9 mouse cellular contexts compared by ENCODE assay signal in the genomic region with DNA sequence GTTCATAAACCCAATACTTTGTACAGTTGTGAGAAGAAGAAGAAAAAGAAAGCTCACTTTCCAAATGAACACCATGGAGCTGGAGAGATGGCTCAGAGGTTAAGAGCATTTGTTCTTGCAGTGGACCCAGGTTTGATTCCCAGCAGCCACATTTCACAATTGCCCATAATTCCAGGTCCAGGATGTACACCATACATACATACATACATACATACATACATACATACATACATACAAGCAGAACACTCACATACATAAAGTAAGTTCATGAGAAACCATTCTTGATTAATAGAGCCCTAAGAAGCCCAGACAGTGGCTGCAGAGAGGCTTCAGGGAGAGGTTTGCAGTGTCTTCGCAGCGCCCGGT. TPM values are rescaled to one million over a fixed set of nuclear protein-coding genes. Genes with fewer than 3 reads are reported as not detected.
DNase-seq lines count a peak whose midpoint lies in the region; ATAC-seq and TF ChIP-seq lines count a peak whose summit lies in the region.
"Had no signal": no experiment of that assay in that cellular context is flagged by ENCODE, and none has a peak within 500 bp of the region (broad histone marks: within the 10 kb centered on the region; RNA-seq: fewer than 3 reads in every experiment).

No protein-coding gene starts in this region.

- H3K4me1 ChIP-seq in heart, embryonic 15.5 days (replicated peaks): peaks cover 10% of the 10 kb centered on the region; the same call in 1 of the 2 replicates
- H3K4me1 ChIP-seq in bone marrow, adult 2 months (ENCODE audit: control insufficient read depth, insufficient read depth, low read length): no peaks in the 10 kb centered on the region; the same call in 1 of the 2 replicates
- no peaks in the 10 kb centered on the region for H3K4me1 ChIP-seq in hindbrain, embryonic 14.5 days (replicated peaks; ENCODE audit: control insufficient read depth, insufficient read depth, low read length)
- H3K4me1 ChIP-seq in midbrain, embryonic 15.5 days: peaks cover 7% of the 10 kb centered on the region

- no peak for DNase-seq in heart, adult 9 months (ENCODE audit: low spot score in 2 of 2)
- peak; percentile 24 for DNase-seq in hindbrain, embryonic 14.5 days (ENCODE audit: low spot score)
- no peak for DNase-seq in cerebellum, adult 8-10 months
- DNase-seq in gastrocnemius, adult 8-10 months (ENCODE audit: low spot score in 2 of 2): no peak
- no peak for DNase-seq in urinary bladder, postnatal 10 days (ENCODE audit: low spot score)

- no peaks in the 10 kb centered on the region for H3K36me3 ChIP-seq in heart, embryonic 15.5 days
- no peaks in the 10 kb centered on the region for H3K36me3 ChIP-seq in hindbrain, embryonic 14.5 days (replicated peaks; ENCODE audit: control insufficient read depth, insufficient read depth)
- no peaks in the 10 kb centered on the region for H3K36me3 ChIP-seq in midbrain, embryonic 15.5 days (replicated peaks)

- no peak for ATAC-seq in heart, embryonic 15.5 days (replicated peaks; ENCODE audit: insufficient number of reproducible peaks, insufficient read depth, low FRiP score, low read depth)
- ATAC-seq in hindbrain, embryonic 14.5 days (ENCODE audit: low FRiP score): no peak
- ATAC-seq in midbrain, embryonic 15.5 days (replicated peaks): no peak

- peak overlapping the region; percentile 93 for H3K9ac ChIP-seq in heart, embryonic 15.5 days
- peak overlapping the region; percentile 84 for H3K9ac ChIP-seq in hindbrain, embryonic 14.5 days
- H3K9ac ChIP-seq in midbrain, embryonic 15.5 days: peak overlapping the region; percentile 83

- WGBS in heart, embryonic 15.5 days: 2% methylated on average over 3 of the region's 3 CpGs
- 2% methylated on average over 3 of the region's 3 CpGs for WGBS in bone marrow, adult 2 months
- WGBS in hindbrain, embryonic 14.5 days: 5% methylated on average over 3 of the region's 3 CpGs
- WGBS in midbrain, embryonic 15.5 days: 0% methylated on average over 3 of the region's 3 CpGs

- peak overlapping the region; percentile 78 for H3K4me2 ChIP-seq in heart, embryonic 15.5 days
- peak overlapping the region; percentile 65 for H3K4me2 ChIP-seq in hindbrain, embryonic 14.5 days (replicated peaks)
- H3K4me2 ChIP-seq in midbrain, embryonic 15.5 days: peak overlapping the region; percentile 69

- TF ChIP-seq POLR2A in bone marrow, adult 2 months (IDR thresholded peaks at IDR 0.05; ENCODE audit: borderline replicate concordance, control insufficient read depth, low read depth, low read length): no peak

- H3K27me3 ChIP-seq in heart, embryonic 15.5 days: no peaks in the 10 kb centered on the region
- no peaks in the 10 kb centered on the region for H3K27me3 ChIP-seq in hindbrain, embryonic 14.5 days (ENCODE audit: control insufficient read depth, insufficient read depth, low read length)
- H3K27me3 ChIP-seq in midbrain, embryonic 15.5 days (replicated peaks): no peaks in the 10 kb centered on the region
- H3K27me3 ChIP-seq: Patski had no signal

- peak overlapping the region; percentile 79 for H3K4me3 ChIP-seq in heart, embryonic 15.5 days
- peak overlapping the region; percentile 79 for H3K4me3 ChIP-seq in bone marrow, adult 2 months (replicated peaks; ENCODE audit: control insufficient read depth, low read depth, low read length)
- H3K4me3 ChIP-seq in hindbrain, embryonic 14.5 days (replicated peaks; ENCODE audit: low read length): peak overlapping the region; percentile 83
- peak overlapping the region; percentile 89 for H3K4me3 ChIP-seq in midbrain, embryonic 15.5 days

- no peaks in the 10 kb centered on the region for H3K9me3 ChIP-seq in heart, embryonic 15.5 days (replicated peaks)
- H3K9me3 ChIP-seq in hindbrain, embryonic 14.5 days (ENCODE audit: control insufficient read depth, low read length): no peaks in the 10 kb centered on the region
- H3K9me3 ChIP-seq in midbrain, embryonic 15.5 days: no peaks in the 10 kb centered on the region

- TF ChIP-seq CTCF in bone marrow, adult 2 months (IDR thresholded peaks at IDR 0.05; ENCODE audit: control insufficient read depth, insufficient read depth, low read length): no peak

- H3K27ac ChIP-seq in heart, embryonic 15.5 days: peak overlapping the region; percentile 88
- H3K27ac ChIP-seq in bone marrow, adult 2 months (ENCODE audit: control insufficient read depth, insufficient read depth, low read depth, low read length, poor library complexity): peak overlapping the region; percentile 75; the same call in 1 of the 2 replicates
- peak overlapping the region; percentile 78 for H3K27ac ChIP-seq in hindbrain, embryonic 14.5 days
- peak overlapping the region; percentile 88 for H3K27ac ChIP-seq in midbrain, embryonic 15.5 days

RNA-seq across cellular contexts. Expression of a gene that starts 0.4 kb away (rescaled TPM):
- polyA plus RNA-seq in heart, embryonic 15.5 days (2015; fragmentation: Nextera tagmentation; extraction: Ambion mirVana): 8.0 and 10.9 TPM in 2 replicates
- 1.9 TPM in 1 of 2 replicates, not detected in the other for polyA plus RNA-seq in bone marrow, adult 2 months (2011; ENCODE audit: insufficient read depth, insufficient read length, low replicate concordance, missing spikeins)
- 13.7 and 17.2 TPM in 2 replicates for polyA plus RNA-seq in hindbrain, embryonic 14.5 days (2014; fragmentation: Nextera tagmentation; extraction: Ambion mirVana)
- polyA plus RNA-seq in midbrain, embryonic 15.5 days (2015; fragmentation: Nextera tagmentation; extraction: Ambion mirVana): 14.6 and 16.0 TPM in 2 replicates
- 10 to 100 TPM; 22.0 to 28.8 (median 24.8) TPM for total RNA-seq in gastrocnemius, adult 8-10 months (2022)

RNA-seq across cellular contexts. Expression of a gene that starts 13.4 kb away (rescaled TPM):
- polyA plus RNA-seq in heart, embryonic 15.5 days (2015; fragmentation: Nextera tagmentation; extraction: Ambion mirVana): 12.7 and 16.0 TPM in 2 replicates
- 9.1 and 16.1 TPM in 2 replicates for polyA plus RNA-seq in bone marrow, adult 2 months (2011; ENCODE audit: insufficient read depth, insufficient read length, low replicate concordance, missing spikeins)
- polyA plus RNA-seq in hindbrain, embryonic 14.5 days (2014; fragmentation: Nextera tagmentation; extraction: Ambion mirVana): 4.2 and 4.5 TPM in 2 replicates
- polyA plus RNA-seq in midbrain, embryonic 15.5 days (2015; fragmentation: Nextera tagmentation; extraction: Ambion mirVana): 3.4 and 4.5 TPM in 2 replicates
- under 1 TPM in 3 of 4 experiments, not detected in 1; 0.15 to 0.27 (median 0.24) TPM for total RNA-seq in gastrocnemius, adult 8-10 months (2022)

RNA-seq across cellular contexts. Expression of a gene that starts 37.3 kb away (rescaled TPM):
- polyA plus RNA-seq in heart, embryonic 15.5 days (2015; fragmentation: Nextera tagmentation; extraction: Ambion mirVana): 11.2 and 15.0 TPM in 2 replicates
- 22.6 and 26.6 TPM in 2 replicates for polyA plus RNA-seq in bone marrow, adult 2 months (2011; ENCODE audit: insufficient read depth, insufficient read length, low replicate concordance, missing spikeins)
- 10.4 and 12.5 TPM in 2 replicates for polyA plus RNA-seq in hindbrain, embryonic 14.5 days (2014; fragmentation: Nextera tagmentation; extraction: Ambion mirVana)
- polyA plus RNA-seq in midbrain, embryonic 15.5 days (2015; fragmentation: Nextera tagmentation; extraction: Ambion mirVana): 9.0 and 12.4 TPM in 2 replicates
- 1 to 10 TPM; 1.8 to 2.6 (median 2.1) TPM for total RNA-seq in gastrocnemius, adult 8-10 months (2022)

RNA-seq across cellular contexts. Expression of a gene that starts 43.2 kb away (rescaled TPM):
- 6.1 and 7.7 TPM in 2 replicates for polyA plus RNA-seq in heart, embryonic 15.5 days (2015; fragmentation: Nextera tagmentation; extraction: Ambion mirVana)
- 2.1 and 3.1 TPM in 2 replicates for polyA plus RNA-seq in bone marrow, adult 2 months (2011; ENCODE audit: insufficient read depth, insufficient read length, low replicate concordance, missing spikeins)
- 5.7 and 7.0 TPM in 2 replicates for polyA plus RNA-seq in hindbrain, embryonic 14.5 days (2014; fragmentation: Nextera tagmentation; extraction: Ambion mirVana)
- polyA plus RNA-seq in midbrain, embryonic 15.5 days (2015; fragmentation: Nextera tagmentation; extraction: Ambion mirVana): 8.2 and 8.5 TPM in 2 replicates
- total RNA-seq in gastrocnemius, adult 8-10 months (2022): under 1 TPM; 0.29 to 0.91 (median 0.54) TPM

RNA-seq across cellular contexts. Expression of a gene that starts 44.5 kb away (rescaled TPM):
- polyA plus RNA-seq in heart, embryonic 15.5 days (2015; fragmentation: Nextera tagmentation; extraction: Ambion mirVana): 14.3 and 16.2 TPM in 2 replicates
- polyA plus RNA-seq in bone marrow, adult 2 months (2011; ENCODE audit: insufficient read depth, insufficient read length, low replicate concordance, missing spikeins): 3.0 TPM in 1 of 2 replicates, not detected in the other
- polyA plus RNA-seq in hindbrain, embryonic 14.5 days (2014; fragmentation: Nextera tagmentation; extraction: Ambion mirVana): 12.7 and 15.3 TPM in 2 replicates
- 12.7 and 14.6 TPM in 2 replicates for polyA plus RNA-seq in midbrain, embryonic 15.5 days (2015; fragmentation: Nextera tagmentation; extraction: Ambion mirVana)
- total RNA-seq in gastrocnemius, adult 8-10 months (2022): 1 to 10 TPM; 1.9 to 3.9 (median 2.7) TPM
